Mouse (Mus musculus) hindbrain, embryonic 10.5 days (tissue): ENCODE measurements around the gene Trf. TPM values are rescaled to one million over a fixed set of nuclear protein-coding genes. Genes with fewer than 3 reads are reported as not detected.

Experiments
- DNase-seq: peaks from one replicate; pipeline ENCODE4 v3.0.0-alpha.2; 2017; ENCODE audit warnings: low spot score
- H3K27ac ChIP-seq: fragments of 300-500 bp; sonication (generic); 2 replicates; pipeline ENCODE4 v1.5.1; 2016; ENCODE audit warnings: mild to moderate bottlenecking, moderate library complexity
- H3K27me3 ChIP-seq: fragments of 300-500 bp; sonication (generic); 2 replicates; pipeline ENCODE4 v1.6.1; 2016; ENCODE audit warnings: mild to moderate bottlenecking; ENCODE audit not compliant: poor library complexity, insufficient read depth, severe bottlenecking
- H3K36me3 ChIP-seq: fragments of 300-500 bp; sonication (generic); 2 replicates; pipeline ENCODE4 v1.6.1; 2016; ENCODE audit warnings: mild to moderate bottlenecking, moderate library complexity
- H3K4me1 ChIP-seq: fragments of 300-500 bp; sonication (generic); replicated peaks from 2 replicates; pipeline ENCODE4 v1.6.1; 2016; ENCODE audit warnings: mild to moderate bottlenecking
- H3K4me3 ChIP-seq: fragments of 300-500 bp; sonication (generic); 2 replicates; pipeline ENCODE4 v1.5.1; 2016; ENCODE audit warnings: mild to moderate bottlenecking, moderate library complexity
- H3K9me3 ChIP-seq: fragments of 300-500 bp; sonication (generic); 2 replicates; pipeline ENCODE4 v1.6.1; 2016; ENCODE audit warnings: mild to moderate bottlenecking, moderate library complexity
- WGBS: fragments of 180-500 bp; shearing (Covaris S2); methylation state at CpG from one replicate; pipeline ENCODE4 v1.1.7; 2016; 5-methylcytosine and 5-hydroxymethylcytosine counted together
- polyA plus RNA-seq: library from polyadenylated mRNA; unstranded; fragments of >200 nt; fragmentation: Nextera tagmentation; extraction: Ambion mirVana; gene quantifications from 2 replicates; pipeline ENCODE4 v1.2.1, GENCODE M21; 2016

The Trf gene
- 17.2 and 27.2 TPM in 2 replicates for polyA plus RNA-seq

- peak within 1 kb of the TSS; percentile 25; the same call in 1 of the 2 replicates for H3K4me3 ChIP-seq
- 61% methylated on average over 29 of the region's 29 CpGs for WGBS
- peak within 1 kb of the TSS; percentile 72 for H3K27ac ChIP-seq
- DNase-seq: peak; percentile 37
- H3K9me3 ChIP-seq: no peaks in the 10 kb centered on the region
- no peaks in the 10 kb centered on the region for H3K27me3 ChIP-seq
- peaks cover 28% of the 10 kb centered on the region for H3K4me1 ChIP-seq
- no peaks in the 10 kb centered on the region for H3K36me3 ChIP-seq
These were observed at the start of gene Trf, which contains the start of gene Gm20425 for GRCm38 (mm10) chr9:103230151-103230951. Gene Trf, minus strand, starts transcription at chr9:103230444. Gene Gm20425, minus strand, starts transcription at chr9:103230307.

- H3K27me3 ChIP-seq: no peaks in the 10 kb centered on the region
- H3K27ac ChIP-seq: no peak overlapping the region
- WGBS: 85% methylated on average over 6 of the region's 6 CpGs
- no peaks in the 10 kb centered on the region for H3K9me3 ChIP-seq
- no peaks in the 10 kb centered on the region for H3K36me3 ChIP-seq
- no peak overlapping the region for H3K4me3 ChIP-seq
- no peaks in the 10 kb centered on the region for H3K4me1 ChIP-seq
- DNase-seq: no peak
These were observed 46.6 kb upstream of the Trf start for GRCm38 (mm10) chr9:103276876-103277275.

DNA sequence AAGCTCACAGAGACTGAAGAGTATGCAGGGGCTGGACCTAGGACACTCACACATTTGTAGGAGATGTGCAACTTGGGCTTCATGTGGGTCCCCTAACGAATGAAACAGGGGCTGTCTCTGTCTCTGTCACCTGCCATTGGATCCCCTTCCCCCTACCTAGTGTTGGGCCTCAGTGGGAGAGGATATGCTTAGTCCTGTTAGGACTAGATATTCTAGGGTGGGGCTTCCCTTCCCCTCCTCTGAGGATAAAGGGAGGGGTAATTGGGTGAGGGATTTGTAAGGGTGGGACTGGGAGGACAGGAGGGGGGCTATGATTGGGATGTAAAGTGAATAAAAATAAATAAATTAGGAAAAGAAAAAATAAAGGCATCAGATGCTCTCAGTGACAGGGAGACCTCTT lies 45.4 kb upstream of the Trf start:
- Histone ChIP-seq H3K27me3 (no peaks in the 10 kb centered on the region), H3K9me3 (no peaks in the 10 kb centered on the region), H3K4me1 (no peaks in the 10 kb centered on the region), H3K4me3 (no peak overlapping the region), H3K36me3 (no peaks in the 10 kb centered on the region), H3K27ac (no peak overlapping the region)
- 80% methylated on average over 1 of the region's 1 CpGs for WGBS
- no peak for DNase-seq

DNA sequence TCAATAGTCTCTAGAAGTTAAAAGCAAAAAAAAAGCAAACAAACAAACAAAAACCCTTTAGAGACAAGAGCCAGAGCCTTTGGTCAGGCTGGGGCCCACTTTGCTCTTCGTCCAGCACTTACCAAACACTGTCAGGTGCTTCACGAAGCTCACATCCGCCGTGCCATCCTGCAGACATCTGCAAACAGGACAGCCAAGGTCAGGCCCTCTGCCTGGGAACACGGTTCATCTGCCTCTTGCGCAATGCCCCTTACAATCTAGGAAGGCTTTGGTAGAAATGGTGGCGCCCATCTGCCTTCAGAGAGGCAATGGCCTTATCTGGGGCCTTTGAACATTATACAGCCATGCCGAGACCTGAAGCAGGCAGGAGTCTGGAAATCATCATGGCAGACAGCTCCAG lies 44.6 kb upstream of the Trf start:
- Histone ChIP-seq H3K27me3 (no peaks in the 10 kb centered on the region), H3K9me3 (no peaks in the 10 kb centered on the region), H3K36me3 (no peaks in the 10 kb centered on the region), H3K4me1 (no peaks in the 10 kb centered on the region), H3K4me3 (no peak overlapping the region), H3K27ac (no peak overlapping the region)
- WGBS: 92% methylated on average over 8 of the region's 8 CpGs
- DNase-seq: no peak

- Histone ChIP-seq H3K27ac (no peak overlapping the region), H3K36me3 (no peaks in the 10 kb centered on the region), H3K27me3 (no peaks in the 10 kb centered on the region), H3K4me3 (no peak overlapping the region), H3K4me1 (0 out of 2 replicates have a peak, but pooled peaks cover 5% of the 10 kb centered on the region), H3K9me3 (no peaks in the 10 kb centered on the region)
- 49% methylated on average over 4 of the region's 4 CpGs for WGBS
- no peak for DNase-seq
These were observed 40.9 kb upstream of the Trf start for GRCm38 (mm10) chr9:103271104-103271503.

DNA sequence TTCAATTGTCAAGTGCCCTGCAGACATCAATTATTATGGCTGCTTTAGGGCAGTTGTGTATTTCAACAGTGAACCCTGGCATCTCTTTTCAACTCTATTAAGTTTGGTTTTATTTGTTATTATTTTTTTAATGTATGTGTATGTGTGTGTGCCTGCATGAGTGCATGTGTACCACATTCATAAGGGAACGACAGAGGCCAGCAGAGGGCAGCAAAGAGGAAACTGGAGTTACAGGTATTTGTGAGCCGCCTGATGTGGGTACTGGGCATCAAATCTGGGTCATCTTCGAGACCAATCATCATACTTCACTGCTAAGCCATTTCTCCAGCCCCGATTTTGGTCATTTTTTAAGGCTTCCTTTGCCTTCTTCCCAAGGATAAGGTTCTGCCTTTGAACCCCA lies 35.5 kb upstream of the Trf start:
- 92% methylated on average over 4 of the region's 4 CpGs for WGBS
- Histone ChIP-seq H3K4me3 (no peak overlapping the region), H3K4me1 (0 out of 2 replicates have a peak, but pooled peaks cover 5% of the 10 kb centered on the region), H3K27ac (no peak overlapping the region), H3K9me3 (no peaks in the 10 kb centered on the region), H3K36me3 (no peaks in the 10 kb centered on the region), H3K27me3 (no peaks in the 10 kb centered on the region)
- DNase-seq: no peak

GRCm38 (mm10) chr9:103252906-103253305 lies 22.7 kb upstream of the Trf start:
- H3K27ac ChIP-seq: no peak overlapping the region
- DNase-seq: no peak
- no peak overlapping the region for H3K4me3 ChIP-seq
- H3K9me3 ChIP-seq: no peaks in the 10 kb centered on the region
- no peaks in the 10 kb centered on the region for H3K36me3 ChIP-seq
- H3K4me1 ChIP-seq: peaks cover 6% of the 10 kb centered on the region; the same call in 1 of the 2 replicates
- no peaks in the 10 kb centered on the region for H3K27me3 ChIP-seq
- 88% methylated on average over 5 of the region's 5 CpGs for WGBS

DNA sequence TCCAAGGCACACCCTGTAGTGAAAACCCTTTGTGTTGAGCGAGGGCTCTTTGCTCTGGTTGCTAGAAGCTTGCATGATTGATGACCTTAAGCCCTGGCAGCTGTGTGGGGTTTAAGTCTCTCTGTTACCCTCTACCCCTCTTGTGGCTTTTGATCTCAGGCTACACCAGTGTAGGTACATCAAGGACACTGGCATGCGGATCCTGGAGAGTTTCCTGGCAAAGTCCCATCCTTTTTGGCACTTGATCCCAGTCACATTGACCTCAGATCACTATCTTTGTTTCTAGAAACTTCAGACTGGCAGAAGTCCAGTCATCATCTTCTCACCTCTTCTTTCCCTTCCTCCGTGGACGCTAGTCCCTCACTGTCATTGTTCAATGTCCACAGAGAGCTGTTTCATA lies 18.4 kb upstream of the Trf start:
- WGBS: 66% methylated on average over 4 of the region's 4 CpGs
- no peaks in the 10 kb centered on the region for H3K36me3 ChIP-seq
- H3K4me1 ChIP-seq: peaks cover 6% of the 10 kb centered on the region; the same call in 1 of the 2 replicates
- H3K27me3 ChIP-seq: no peaks in the 10 kb centered on the region
- H3K4me3 ChIP-seq: no peak overlapping the region
- no peak for DNase-seq
- no peaks in the 10 kb centered on the region for H3K9me3 ChIP-seq
- no peak overlapping the region for H3K27ac ChIP-seq

DNA sequence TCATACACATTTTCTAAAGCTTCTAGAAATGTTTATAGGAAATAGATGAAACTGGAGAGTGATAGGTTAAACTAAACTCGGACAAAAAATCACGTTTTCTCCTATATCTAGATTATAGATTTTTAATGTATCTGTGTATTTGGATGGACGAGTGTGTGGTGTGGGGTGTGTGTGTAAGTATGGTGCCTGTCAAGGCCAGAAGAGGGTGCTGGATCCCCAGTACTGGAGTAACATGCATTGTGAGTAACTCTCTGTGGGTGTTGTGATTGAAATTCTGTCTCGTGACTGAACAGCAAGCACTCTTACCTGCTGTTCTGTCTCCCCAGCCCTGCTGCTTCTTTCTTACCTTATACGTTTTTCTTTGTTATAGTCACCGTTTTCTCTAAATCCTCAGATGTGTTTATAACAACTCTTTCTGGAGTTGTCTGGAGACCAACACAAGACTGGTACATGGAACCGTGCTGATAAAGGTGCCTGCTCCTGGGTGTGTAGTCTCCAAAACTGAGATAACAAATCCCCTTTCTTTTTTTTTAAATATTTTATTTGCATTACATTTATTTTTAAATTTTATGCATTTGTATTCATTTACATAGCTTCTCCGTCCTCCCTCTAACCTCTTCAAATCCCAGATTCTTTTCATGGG lies 16.4 kb upstream of the Trf start:
- H3K36me3 ChIP-seq: no peaks in the 10 kb centered on the region
- H3K4me3 ChIP-seq: no peak overlapping the region
- WGBS: 87% methylated on average over 8 of the region's 8 CpGs
- H3K9me3 ChIP-seq: no peaks in the 10 kb centered on the region
- no peaks in the 10 kb centered on the region for H3K27me3 ChIP-seq
- H3K27ac ChIP-seq: no peak overlapping the region
- DNase-seq: no peak
- peaks cover 6% of the 10 kb centered on the region; the same call in 1 of the 2 replicates for H3K4me1 ChIP-seq

DNA sequence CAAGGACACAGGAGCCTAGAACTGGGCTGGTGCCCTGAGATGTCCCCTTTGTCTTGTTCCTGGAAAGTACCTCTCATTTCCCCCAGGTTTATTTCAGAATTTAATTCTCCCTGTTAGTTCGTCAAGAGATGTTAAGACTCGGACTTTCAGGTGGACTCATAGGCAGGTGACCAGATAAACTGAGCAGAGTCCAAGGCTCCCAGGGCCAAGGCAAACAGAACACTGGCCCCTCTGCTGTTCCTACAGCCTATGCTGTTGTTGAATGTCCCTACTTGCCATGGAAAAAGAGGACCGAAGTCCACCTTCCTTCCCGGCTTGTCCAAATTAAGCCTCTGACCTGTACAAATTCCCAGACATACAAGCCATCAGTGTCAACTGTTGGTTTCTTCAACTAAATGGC lies 13.4 kb upstream of the Trf start:
- DNase-seq: no peak
- no peaks in the 10 kb centered on the region for H3K9me3 ChIP-seq
- no peak overlapping the region for H3K27ac ChIP-seq
- no peak overlapping the region for H3K4me3 ChIP-seq
- H3K4me1 ChIP-seq: peaks cover 14% of the 10 kb centered on the region; the same call in 1 of the 2 replicates
- WGBS: 92% methylated on average over 4 of the region's 4 CpGs
- no peaks in the 10 kb centered on the region for H3K36me3 ChIP-seq
- no peaks in the 10 kb centered on the region for H3K27me3 ChIP-seq

DNA sequence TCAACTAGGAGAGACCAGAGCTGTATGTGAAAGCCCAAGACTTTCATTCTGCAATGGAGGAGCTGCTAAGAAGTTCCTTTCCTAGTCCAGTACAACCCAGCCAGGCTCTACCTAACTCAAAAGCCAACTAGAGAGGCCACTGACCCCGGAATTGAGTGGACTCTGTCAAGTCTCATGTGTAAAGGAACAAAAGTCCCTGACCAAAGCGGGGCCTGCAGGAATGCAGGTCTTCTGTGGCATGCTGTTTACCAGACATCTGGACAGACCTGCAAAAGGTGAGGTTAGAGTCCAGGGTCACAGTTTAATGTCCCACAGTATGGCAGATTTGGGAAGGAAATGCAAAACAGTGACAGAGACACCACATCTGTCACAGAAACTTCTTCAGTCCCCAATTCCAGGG lies 11.0 kb upstream of the Trf start:
- Histone ChIP-seq H3K27ac (no peak overlapping the region), H3K36me3 (no peaks in the 10 kb centered on the region), H3K4me3 (no peak overlapping the region), H3K9me3 (no peaks in the 10 kb centered on the region), H3K27me3 (no peaks in the 10 kb centered on the region), H3K4me1 (0 out of 2 replicates have a peak, but pooled peaks cover 8% of the 10 kb centered on the region)
- 80% methylated on average over 2 of the region's 2 CpGs for WGBS
- DNase-seq: no peak

- H3K36me3 ChIP-seq: no peaks in the 10 kb centered on the region
- WGBS: 93% methylated on average over 6 of the region's 6 CpGs
- DNase-seq: no peak
- peaks cover 12% of the 10 kb centered on the region for H3K4me1 ChIP-seq
- H3K27me3 ChIP-seq: no peaks in the 10 kb centered on the region
- no peak overlapping the region for H3K27ac ChIP-seq
- H3K9me3 ChIP-seq: no peaks in the 10 kb centered on the region
- no peak overlapping the region for H3K4me3 ChIP-seq
These were observed 9.2 kb upstream of the Trf start for GRCm38 (mm10) chr9:103239471-103239870.

GRCm38 (mm10) chr9:103234565-103235165 lies 4.4 kb upstream of the Trf start:
- H3K27ac ChIP-seq: peak overlapping the region; percentile 59
- WGBS: 67% methylated on average over 7 of the region's 7 CpGs
- H3K36me3 ChIP-seq: no peaks in the 10 kb centered on the region
- H3K9me3 ChIP-seq: no peaks in the 10 kb centered on the region
- H3K27me3 ChIP-seq: no peaks in the 10 kb centered on the region
- DNase-seq: peak; percentile 11
- no peak overlapping the region for H3K4me3 ChIP-seq
- peaks cover 28% of the 10 kb centered on the region for H3K4me1 ChIP-seq
